Mouse (Mus musculus): Measurements from ENCODE around the gene Tmod1.

Gene Tmod1

GRCm38 (mm10) chr4:46053323-46054107, 14.8 kb downstream of the Tmod1 start:
- DNase-seq (ENCODE audit: inconsistent age in 2 of 2, low spot score in 1 of 2), result no peak

GRCm38 (mm10) chr4:46056163-46056562, 17.4 kb downstream of the Tmod1 start:
- no peak for DNase-seq (ENCODE audit: inconsistent age in 2 of 2, low spot score in 1 of 2)

- peak in 1 of 2 experiments; percentile 16 for DNase-seq (ENCODE audit: inconsistent age in 2 of 2, low spot score in 1 of 2)
Measured at GRCm38 (mm10) chr4:46061259-46061962, 22.7 kb downstream of the Tmod1 start.

GRCm38 (mm10) chr4:46063841-46064240, 25.1 kb downstream of the Tmod1 start:
- no peak for DNase-seq (ENCODE audit: inconsistent age in 2 of 2, low spot score in 1 of 2)

- DNase-seq (ENCODE audit: inconsistent age in 2 of 2, low spot score in 1 of 2), result no peak
Measured at GRCm38 (mm10) chr4:46064263-46064662, 25.5 kb downstream of the Tmod1 start.

GRCm38 (mm10) chr4:46064961-46065360, 26.2 kb downstream of the Tmod1 start:
- DNase-seq (ENCODE audit: inconsistent age in 2 of 2, low spot score in 1 of 2), result no peak

- peak; percentile 58 to 72 for DNase-seq (ENCODE audit: inconsistent age in 2 of 2, low spot score in 1 of 2)
Measured at GRCm38 (mm10) chr4:46065695-46066340, 27.1 kb downstream of the Tmod1 start.

GRCm38 (mm10) chr4:46068060-46068459, 29.3 kb downstream of the Tmod1 start:
- DNase-seq (ENCODE audit: inconsistent age in 2 of 2, low spot score in 1 of 2), result no peak

- no peak for DNase-seq (ENCODE audit: inconsistent age in 2 of 2, low spot score in 1 of 2)
Measured at GRCm38 (mm10) chr4:46068573-46068972, 29.8 kb downstream of the Tmod1 start.

GRCm38 (mm10) chr4:46069851-46070482, 31.2 kb downstream of the Tmod1 start:
- DNase-seq (ENCODE audit: inconsistent age in 2 of 2, low spot score in 1 of 2), result no peak

- DNase-seq (ENCODE audit: inconsistent age in 2 of 2, low spot score in 1 of 2), result no peak
Measured at GRCm38 (mm10) chr4:46072631-46073030, 33.9 kb downstream of the Tmod1 start.

GRCm38 (mm10) chr4:46073736-46074135, 35.0 kb downstream of the Tmod1 start:
- no peak for DNase-seq (ENCODE audit: inconsistent age in 2 of 2, low spot score in 1 of 2)

GRCm38 (mm10) chr4:46075664-46076063, 36.9 kb downstream of the Tmod1 start:
- DNase-seq (ENCODE audit: inconsistent age in 2 of 2, low spot score in 1 of 2), result no peak

GRCm38 (mm10) chr4:46076892-46077291, 38.2 kb downstream of the Tmod1 start:
- no peak for DNase-seq (ENCODE audit: inconsistent age in 2 of 2, low spot score in 1 of 2)

GRCm38 (mm10) chr4:46080261-46080660, 41.5 kb downstream of the Tmod1 start:
- no peak for DNase-seq (ENCODE audit: inconsistent age in 2 of 2, low spot score in 1 of 2)

- DNase-seq (ENCODE audit: inconsistent age in 2 of 2, low spot score in 1 of 2), result no peak
Measured at GRCm38 (mm10) chr4:46082555-46082954, 43.8 kb downstream of the Tmod1 start.

- DNase-seq (ENCODE audit: inconsistent age in 2 of 2, low spot score in 1 of 2), result no peak
Measured at GRCm38 (mm10) chr4:46084416-46085172, 45.9 kb downstream of the Tmod1 start.

- peak in 1 of 2 experiments; percentile 49 for DNase-seq (ENCODE audit: inconsistent age in 2 of 2, low spot score in 1 of 2)
Measured at GRCm38 (mm10) chr4:46085223-46085811, 46.6 kb downstream of the Tmod1 start.

GRCm38 (mm10) chr4:46086718-46087426, 48.1 kb downstream of the Tmod1 start:
- DNase-seq (ENCODE audit: inconsistent age in 2 of 2, low spot score in 1 of 2), result peak; percentile 47 to 73

GRCm38 (mm10) chr4:46087427-46087771, 48.7 kb downstream of the Tmod1 start:
- DNase-seq (ENCODE audit: inconsistent age in 2 of 2, low spot score in 1 of 2), result no peak
